Mouse (Mus musculus) A20 (cell line): Measurements from ENCODE around the gene 4930404N11Rik.
A peak's percentile ranks its signal among the peaks of the same experiment; 100 is the strongest.

Experiments used
- DNase-seq: peaks from one replicate; pipeline ENCODE4 v3.0.0-alpha.2; 2011; ENCODE audit warnings: low read depth, low spot score

4930404N11Rik gene

DNA sequence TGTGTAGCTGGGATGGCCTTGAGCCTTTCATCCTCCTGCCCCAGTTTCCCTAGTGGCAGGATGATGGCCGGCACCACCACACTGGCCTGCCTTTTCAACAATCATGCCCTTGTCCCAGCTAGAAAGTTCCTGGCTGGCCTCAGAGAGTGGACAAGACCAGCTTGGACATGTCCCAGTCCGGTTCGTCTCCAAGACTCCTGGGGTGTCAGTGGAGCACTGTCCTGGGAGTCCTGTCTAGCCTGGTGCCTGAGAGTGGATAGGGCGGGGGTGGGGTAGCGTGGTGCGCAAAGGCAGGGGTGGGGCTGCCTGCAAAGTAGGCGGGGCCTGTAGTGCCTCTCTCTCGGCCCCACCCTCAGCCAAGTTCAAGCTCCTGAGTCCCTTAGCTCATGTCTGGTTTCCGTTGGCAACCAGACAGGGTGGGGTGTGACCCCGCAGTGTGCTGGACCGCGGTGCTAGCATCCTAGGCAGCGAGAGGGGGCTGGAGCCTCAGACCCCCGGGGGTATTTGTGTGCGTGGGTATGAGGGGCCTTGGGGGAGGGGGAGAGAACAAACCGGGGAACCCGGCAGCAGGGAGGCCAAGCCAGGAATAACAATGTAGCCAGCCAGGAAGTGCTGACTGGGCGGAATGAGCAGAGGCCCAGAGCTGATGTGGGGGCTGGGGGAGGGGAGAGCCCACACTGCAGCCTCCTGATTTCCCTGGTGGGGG is 36.1 kb upstream of the 4930404N11Rik start:
- DNase-seq = no peak

DNA sequence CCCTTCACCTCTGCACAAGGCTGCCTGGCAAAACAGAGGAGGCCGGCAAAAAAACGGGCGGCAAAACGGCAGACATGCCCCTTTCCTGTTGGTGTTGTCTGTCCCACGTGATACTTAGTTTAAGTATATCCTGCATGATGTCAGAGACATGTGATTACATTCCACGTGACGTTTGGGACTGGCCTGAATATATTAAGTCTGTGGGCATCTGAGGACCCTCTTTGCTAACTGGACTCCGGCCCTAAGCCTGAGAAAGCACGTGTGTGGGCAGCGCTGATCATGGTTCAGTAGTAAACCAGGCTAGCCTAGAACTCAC is 35.5 kb upstream of the 4930404N11Rik start:
- DNase-seq = no peak

GRCm38 (mm10) chr10:81400371-81401204 is 35.0 kb upstream of the 4930404N11Rik start:
- no peak for DNase-seq

- no peak for DNase-seq
Observed at GRCm38 (mm10) chr10:81399798-81400308, 34.2 kb upstream of the 4930404N11Rik start.

DNA sequence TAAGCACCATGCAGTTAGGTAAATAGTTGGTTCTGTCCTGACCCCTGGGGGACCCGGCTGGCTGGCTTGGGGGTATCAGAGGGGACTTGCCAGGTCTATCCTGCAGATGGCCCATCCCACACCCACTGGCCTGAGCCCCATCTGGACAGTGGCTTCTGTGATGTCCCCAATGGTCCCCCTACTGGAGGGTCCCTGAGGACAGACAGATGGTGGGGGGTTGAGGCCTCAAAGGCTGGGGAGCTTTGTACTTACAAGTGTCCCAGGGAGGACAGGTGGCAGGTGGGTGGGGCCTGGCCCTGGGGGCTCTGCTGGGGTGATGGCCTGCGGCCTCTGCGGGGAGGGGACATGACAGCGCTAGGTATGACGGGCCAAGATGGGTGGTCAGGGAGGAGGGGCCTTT is 33.7 kb upstream of the 4930404N11Rik start:
- DNase-seq = no peak

DNA sequence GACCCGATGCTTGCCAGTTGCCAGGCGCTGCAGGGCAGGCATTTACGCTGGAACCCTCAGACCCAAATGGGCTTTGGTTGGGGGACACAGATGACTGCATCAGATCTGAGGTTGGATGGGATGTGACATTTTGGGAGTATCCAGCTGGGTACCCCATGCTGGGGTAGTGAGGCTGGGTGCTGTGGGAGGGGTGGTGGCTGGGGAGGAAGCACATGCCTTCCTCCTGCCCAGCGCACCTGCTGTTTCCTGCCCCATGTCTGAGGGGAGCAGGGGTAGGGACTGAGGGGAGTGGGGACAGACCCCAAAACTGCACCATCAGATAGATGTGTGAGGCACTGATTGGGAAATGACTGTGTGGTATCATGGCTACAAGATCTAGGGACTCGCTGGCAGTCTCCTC is 31.1 kb upstream of the 4930404N11Rik start:
- no peak for DNase-seq

DNA sequence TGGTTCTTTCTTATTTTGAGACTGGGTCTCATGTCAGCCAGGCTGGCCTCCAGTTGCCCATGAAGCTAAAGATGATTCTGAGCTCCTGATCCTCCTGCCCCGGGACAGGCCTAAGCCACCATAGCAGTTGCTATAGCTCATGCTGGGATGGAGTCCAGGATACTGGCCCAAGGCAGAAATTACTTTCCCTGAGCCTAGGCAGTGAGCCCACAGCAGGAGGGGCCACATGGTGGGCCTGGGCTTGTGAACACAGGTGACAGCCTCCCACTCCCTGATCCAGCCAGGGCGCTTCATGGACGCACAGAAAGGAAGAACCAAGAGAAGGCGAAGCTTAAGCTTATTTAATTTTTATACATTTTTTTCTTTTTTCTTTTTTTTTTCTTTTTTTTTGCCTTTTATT is 30.2 kb upstream of the 4930404N11Rik start:
- DNase-seq = no peak

- DNase-seq = peak; percentile 67
Observed at GRCm38 (mm10) chr10:81395127-81395526, 29.5 kb upstream of the 4930404N11Rik start.

DNA sequence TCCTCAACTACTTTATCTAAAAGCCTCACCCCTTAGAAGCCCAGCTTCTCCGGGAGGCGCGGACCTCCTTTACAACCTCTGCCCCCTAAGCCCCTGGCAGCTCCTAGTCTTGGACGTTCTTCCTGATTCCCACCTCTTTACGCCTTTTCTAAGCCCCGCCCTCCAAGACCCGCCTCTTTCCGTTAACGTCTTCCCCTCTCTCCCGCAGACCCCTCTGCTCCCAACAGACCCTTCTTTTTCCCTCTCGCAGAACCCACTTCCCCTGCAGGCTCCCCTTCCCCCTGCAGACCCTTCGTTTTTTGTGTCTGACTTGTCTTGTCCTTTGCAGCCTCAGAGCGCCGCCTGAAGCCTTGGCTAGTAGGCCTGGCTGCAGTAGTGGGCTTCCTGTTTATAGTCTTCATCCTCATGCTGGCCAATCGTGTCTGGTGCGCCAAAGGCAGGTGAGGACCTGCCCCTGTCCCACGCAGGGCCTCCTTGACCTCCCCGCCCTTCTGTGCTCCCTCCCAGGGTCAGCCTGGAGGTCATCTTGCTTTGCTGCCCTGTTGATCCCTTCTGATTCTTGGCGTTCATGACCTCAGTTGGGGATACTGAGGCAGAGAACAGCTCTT is 27.9 kb upstream of the 4930404N11Rik start:
- no peak for DNase-seq

DNA sequence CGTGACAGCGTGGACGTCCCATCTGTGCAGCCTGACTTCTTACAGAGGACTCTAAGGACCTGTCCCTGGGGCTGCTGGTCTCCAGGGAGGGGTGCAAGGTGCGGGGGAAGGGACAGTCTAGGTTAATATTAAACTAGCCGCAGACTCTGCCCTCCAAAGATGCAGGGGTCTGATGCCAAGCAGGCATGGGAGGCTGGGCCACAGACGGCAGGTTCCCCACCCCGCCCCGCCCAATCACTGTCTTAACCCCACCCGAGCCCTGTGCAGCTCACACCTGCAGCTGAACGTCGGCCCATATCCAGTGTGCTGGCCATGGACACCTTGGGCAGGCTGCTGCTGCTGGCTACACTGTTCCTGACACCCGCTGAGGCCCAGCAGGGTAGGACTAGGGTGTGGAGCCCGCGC is 27.2 kb upstream of the 4930404N11Rik start, which contains the start of gene Smim24:
Gene Smim24, plus strand, starts transcription at position 271 of the 405 bp plus-strand sequence.
- DNase-seq = no peak

GRCm38 (mm10) chr10:81392270-81392669 is 26.7 kb upstream of the 4930404N11Rik start:
- no peak for DNase-seq

- no peak for DNase-seq
Observed at GRCm38 (mm10) chr10:81390678-81390965, 25.0 kb upstream of the 4930404N11Rik start.

GRCm38 (mm10) chr10:81389801-81390677 is 24.4 kb upstream of the 4930404N11Rik start:
- DNase-seq = peak; percentile 61

- no peak for DNase-seq
Observed at GRCm38 (mm10) chr10:81389373-81389772, 23.8 kb upstream of the 4930404N11Rik start.

DNA sequence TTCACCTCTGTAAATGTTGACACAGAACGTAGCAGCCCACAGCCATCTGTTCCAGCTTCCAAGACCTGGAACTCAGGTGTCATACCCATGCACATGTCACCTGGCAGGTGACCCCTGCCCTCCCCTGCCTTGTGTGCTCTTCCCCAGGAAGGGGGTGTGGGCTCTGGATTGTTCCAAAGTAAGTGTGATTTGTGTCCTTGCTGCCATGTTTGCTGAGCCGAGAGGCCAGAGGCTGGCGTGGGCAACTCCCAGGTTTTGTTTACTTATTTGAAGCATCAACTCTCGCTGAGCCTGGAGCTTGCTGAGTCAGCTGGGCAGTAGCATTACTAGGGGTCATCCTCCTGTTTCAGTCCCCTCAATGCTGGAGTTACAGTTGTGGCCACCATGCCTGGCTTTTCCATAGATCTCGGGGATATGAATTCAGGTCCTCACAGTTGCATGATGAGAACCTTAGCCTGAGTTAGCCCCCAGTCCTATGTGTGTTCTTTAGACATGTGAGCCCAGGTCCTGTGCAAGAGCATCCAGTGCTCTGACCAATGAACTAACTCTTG is 23.0 kb upstream of the 4930404N11Rik start, which contains the start of gene Gm48552:
Gene Gm48552, plus strand, starts transcription at position 501 of the 551 bp plus-strand sequence.
- no peak for DNase-seq

DNA sequence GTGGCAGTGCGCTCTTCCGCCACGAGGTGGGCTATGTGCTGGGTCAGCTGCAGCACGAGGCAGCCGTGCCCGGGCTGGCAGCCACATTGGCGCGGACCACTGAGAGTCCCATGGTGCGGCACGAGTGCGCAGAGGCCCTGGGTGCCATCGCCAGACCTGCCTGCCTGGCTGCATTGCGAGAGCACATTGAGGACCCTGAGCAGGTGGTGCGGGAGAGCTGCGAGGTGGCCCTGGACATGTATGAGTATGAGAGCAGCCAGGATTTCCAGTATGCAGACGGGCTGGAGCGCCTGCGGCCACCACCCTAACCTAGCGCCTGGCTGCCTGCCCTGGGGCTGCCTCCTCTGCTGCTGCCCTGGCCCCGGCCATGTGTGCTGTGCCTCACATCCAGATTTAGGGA is 22.1 kb upstream of the 4930404N11Rik start:
- no peak for DNase-seq

DNA sequence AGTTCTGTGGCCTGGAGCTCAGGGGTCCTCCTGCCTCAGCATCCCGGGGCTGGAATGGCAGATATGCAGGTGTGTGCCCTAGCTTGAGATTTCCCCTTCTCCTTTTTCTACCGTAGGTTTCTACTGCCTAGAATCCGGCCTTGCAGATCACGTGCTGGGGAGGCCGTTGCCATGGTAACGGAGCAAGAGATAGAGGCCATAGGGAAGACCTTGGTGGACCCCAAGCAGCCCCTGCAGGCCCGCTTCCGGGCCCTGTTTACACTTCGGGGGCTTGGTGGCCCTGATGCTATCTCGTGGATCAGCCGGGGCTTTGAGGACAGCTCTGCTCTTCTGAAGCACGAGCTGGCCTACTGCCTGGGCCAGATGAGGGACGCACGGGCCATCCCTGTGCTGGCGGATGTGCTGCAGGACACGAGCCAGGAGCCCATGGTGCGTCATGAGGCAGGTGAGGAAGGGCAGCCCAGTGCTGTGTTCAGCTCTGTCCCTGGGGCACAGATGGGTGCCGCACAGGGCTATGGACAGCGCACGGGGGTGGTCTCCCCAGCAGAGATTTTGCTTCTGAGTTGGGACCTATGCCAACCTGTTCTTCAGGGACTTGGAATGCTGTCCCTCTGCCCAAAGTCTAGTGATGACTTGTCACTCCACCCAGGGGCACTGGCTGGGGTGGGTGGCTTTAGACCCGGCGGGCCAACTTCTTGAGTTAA is 20.1 kb upstream of the 4930404N11Rik start:
- peak; percentile 36 for DNase-seq

- DNase-seq = no peak
Observed at GRCm38 (mm10) chr10:81384605-81384982, 19.0 kb upstream of the 4930404N11Rik start.

GRCm38 (mm10) chr10:81383802-81384604 is 18.4 kb upstream of the 4930404N11Rik start, which contains the start of the genes Dohh and Gm48551:
TSS of gene Dohh (plus strand) at chr10:81384428.
TSS of gene Gm48551 (plus strand) at chr10:81384466.
- peak; percentile 98 for DNase-seq

DNA sequence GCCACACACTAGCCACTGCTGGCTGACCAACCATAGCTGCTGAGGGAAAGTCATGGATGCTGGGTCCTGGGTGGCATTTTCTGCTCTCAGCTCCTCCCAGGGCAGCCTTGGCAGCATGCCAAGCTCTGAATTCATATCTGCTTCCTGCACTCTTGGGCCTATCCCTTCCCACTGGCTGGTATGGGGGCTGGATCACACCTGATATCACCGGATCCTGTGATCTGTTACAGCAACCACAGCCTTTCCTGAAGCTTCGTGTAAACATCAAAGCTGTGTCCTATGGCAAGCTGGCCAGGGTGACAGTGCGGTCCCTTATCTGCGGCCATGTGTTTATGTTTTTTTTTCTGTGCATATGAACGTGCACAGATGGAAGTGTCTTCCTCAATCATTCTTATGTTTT is 16.4 kb upstream of the 4930404N11Rik start:
- no peak for DNase-seq
